Comparison of ENCODE assay signal across 15 mouse cellular contexts in genomic region chr5:44259678-44260077, GRCm38 (mm10).
"Had no signal": no experiment of that assay in that cellular context is flagged by ENCODE, and none has a peak within 500 bp of the region (broad histone marks: within the 10 kb centered on the region; RNA-seq: fewer than 3 reads in every experiment).

No protein-coding gene starts in this region.

- DNase-seq: kidney, adult 18-20 months; kidney, adult 9 months; kidney, postnatal 25 days; liver, embryonic 13.5 days; lung, adult 2 months; lung, postnatal 14 days; lung, postnatal 4 days; right cerebral cortex, postnatal 4 days; thymus, adult 18-20 months; thymus, postnatal 36 days had no signal

- H3K27me3 ChIP-seq: limb, embryonic 13.5 days; liver, embryonic 13.5 days; midbrain, embryonic 12.5 days had no signal

- H3K4me3 ChIP-seq: limb, embryonic 10.5 days; limb, embryonic 13.5 days; liver, embryonic 13.5 days; midbrain, embryonic 12.5 days had no signal

- H3K27ac ChIP-seq: limb, embryonic 10.5 days; limb, embryonic 13.5 days; liver, embryonic 13.5 days; midbrain, embryonic 12.5 days had no signal

- H3K4me1 ChIP-seq: limb, embryonic 10.5 days; limb, embryonic 13.5 days; liver, embryonic 13.5 days; midbrain, embryonic 12.5 days had no signal

- ATAC-seq: intestine, embryonic 16.5 days; midbrain, embryonic 16.5 days had no signal

- H3K36me3 ChIP-seq: limb, embryonic 10.5 days; limb, embryonic 13.5 days; liver, embryonic 13.5 days; midbrain, embryonic 12.5 days had no signal

- H3K9me3 ChIP-seq: limb, embryonic 10.5 days; limb, embryonic 13.5 days; liver, embryonic 13.5 days; midbrain, embryonic 12.5 days had no signal
